Mouse (Mus musculus) neural tube, embryonic 11.5 days (tissue): ENCODE measurements at regions not wholly inside any gene's neighbourhood (a gene's known extent, or its start where the extent isn't known, plus 50 kb on each side); places are given as distances from the start of the nearest gene placed in this dataset.

Experiments used
- ATAC-seq: fragments of 200-750 bp; cut with Nextera tagmentation; 2 replicates; pipeline ENCODE4 v1.8.0; 2017; ENCODE audit warnings: moderate number of reproducible peaks, mild to moderate bottlenecking, moderate TSS enrichment, moderate library complexity; ENCODE audit not compliant: insufficient read depth, low FRiP score, low TSS enrichment
- DNase-seq: peaks from one replicate; pipeline ENCODE4 v3.0.0-alpha.2; 2015; ENCODE audit warnings: low spot score
- H3K27ac ChIP-seq: fragments of 300-500 bp; sonication (generic); 2 replicates; pipeline ENCODE4 v1.5.1; 2014; ENCODE audit warnings: low read depth, mild to moderate bottlenecking, low read length
- H3K27me3 ChIP-seq: fragments of 300-500 bp; sonication (generic); 2 replicates; pipeline ENCODE4 v1.6.1; 2014; ENCODE audit warnings: mild to moderate bottlenecking, low read length, mixed read lengths; ENCODE audit not compliant: control insufficient read depth, insufficient read depth
- H3K36me3 ChIP-seq: fragments of 300-500 bp; sonication (generic); 2 replicates; pipeline ENCODE4 v1.6.1; 2014; ENCODE audit warnings: mild to moderate bottlenecking, low read length, moderate library complexity, mixed read lengths; ENCODE audit not compliant: control insufficient read depth, insufficient read depth
- H3K4me1 ChIP-seq: fragments of 300-500 bp; sonication (generic); 2 replicates; pipeline ENCODE4 v1.6.1; 2014; ENCODE audit warnings: low read length, mixed read lengths; ENCODE audit not compliant: control insufficient read depth, insufficient read depth
- H3K4me2 ChIP-seq: fragments of 300-500 bp; sonication (generic); 2 replicates; pipeline ENCODE4 v1.6.1; 2014; ENCODE audit warnings: low read depth, mild to moderate bottlenecking, moderate library complexity
- H3K4me3 ChIP-seq: fragments of 300-500 bp; sonication (generic); 2 replicates; pipeline ENCODE4 v1.5.1; 2014; ENCODE audit warnings: low read depth, low read length
- H3K9ac ChIP-seq: fragments of 300-500 bp; sonication (generic); 2 replicates; pipeline ENCODE4 v1.6.1; 2014; ENCODE audit warnings: mild to moderate bottlenecking, low read length
- H3K9me3 ChIP-seq: fragments of 300-500 bp; sonication (generic); 2 replicates; pipeline ENCODE4 v1.6.1; 2016; ENCODE audit warnings: low read length; ENCODE audit not compliant: control insufficient read depth
- WGBS: fragments of 180-500 bp; shearing (Covaris S2); extraction: QIAGEN DNeasy Blood & Tissue Kit; methylation state at CpG from one replicate; pipeline ENCODE4 v1.1.7; 2014; 5-methylcytosine and 5-hydroxymethylcytosine counted together

- Histone ChIP-seq H3K4me2 (no peak overlapping the region), H3K27ac (no peak overlapping the region), H3K4me3 (no peak overlapping the region), H3K9me3 (no peaks in the 10 kb centered on the region), H3K9ac (no peak overlapping the region), H3K36me3 (no peaks in the 10 kb centered on the region), H3K4me1 (no peaks in the 10 kb centered on the region), H3K27me3 (no peaks in the 10 kb centered on the region)
- 93% methylated on average over 3 of the region's 3 CpGs for WGBS
- DNase-seq (no peak), ATAC-seq (no peak)
Observed at GRCm38 (mm10) chr12:12506671-12507070, 244.7 kb downstream of the Fam49a start.

- DNase-seq (no peak), ATAC-seq (no peak)
- Histone ChIP-seq H3K4me1 (no peaks in the 10 kb centered on the region), H3K4me3 (no peak overlapping the region), H3K36me3 (no peaks in the 10 kb centered on the region), H3K9ac (no peak overlapping the region), H3K4me2 (no peak overlapping the region), H3K27ac (no peak overlapping the region), H3K27me3 (no peaks in the 10 kb centered on the region), H3K9me3 (no peaks in the 10 kb centered on the region)
- 88% methylated on average over 4 of the region's 4 CpGs for WGBS
Observed at GRCm38 (mm10) chr12:12505590-12505989, 243.7 kb downstream of the Fam49a start.

DNA sequence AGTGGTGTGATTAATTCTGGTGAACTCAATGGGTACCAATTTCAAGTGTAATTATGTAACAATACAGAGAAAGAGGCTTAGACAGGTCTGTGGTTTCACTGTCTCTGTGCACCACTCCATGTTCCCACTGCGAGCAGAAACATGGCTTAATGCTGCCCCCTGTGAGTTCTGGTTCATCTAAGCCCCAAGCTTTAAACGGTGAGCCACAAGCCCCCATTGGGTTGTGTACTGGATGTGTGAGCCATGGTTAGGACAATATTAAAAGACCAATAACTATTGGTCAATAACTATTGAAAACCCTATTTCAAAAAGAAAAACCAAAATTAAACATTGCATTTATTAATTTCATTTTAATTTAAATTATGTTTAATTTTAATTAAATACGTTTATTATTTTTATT lies 238.0 kb downstream of the Fam49a start:
- H3K9ac ChIP-seq, result no peak overlapping the region
- 54% methylated on average over 3 of the region's 3 CpGs for WGBS
- H3K4me3 ChIP-seq, result no peak overlapping the region
- H3K27ac ChIP-seq, result no peak overlapping the region
- ATAC-seq, result no peak
- no peaks in the 10 kb centered on the region for H3K4me1 ChIP-seq
- no peaks in the 10 kb centered on the region for H3K9me3 ChIP-seq
- no peak for DNase-seq
- H3K36me3 ChIP-seq, result no peaks in the 10 kb centered on the region
- no peaks in the 10 kb centered on the region for H3K27me3 ChIP-seq
- no peak overlapping the region for H3K4me2 ChIP-seq

GRCm38 (mm10) chr12:12498621-12499020 lies 236.7 kb downstream of the Fam49a start:
- H3K27me3 ChIP-seq, result no peaks in the 10 kb centered on the region
- H3K9ac ChIP-seq, result no peak overlapping the region
- no peak overlapping the region for H3K4me3 ChIP-seq
- no peak overlapping the region for H3K4me2 ChIP-seq
- H3K36me3 ChIP-seq, result no peaks in the 10 kb centered on the region
- no peak overlapping the region for H3K27ac ChIP-seq
- ATAC-seq (no peak), DNase-seq (no peak)
- H3K4me1 ChIP-seq, result no peaks in the 10 kb centered on the region
- no peaks in the 10 kb centered on the region for H3K9me3 ChIP-seq

DNA sequence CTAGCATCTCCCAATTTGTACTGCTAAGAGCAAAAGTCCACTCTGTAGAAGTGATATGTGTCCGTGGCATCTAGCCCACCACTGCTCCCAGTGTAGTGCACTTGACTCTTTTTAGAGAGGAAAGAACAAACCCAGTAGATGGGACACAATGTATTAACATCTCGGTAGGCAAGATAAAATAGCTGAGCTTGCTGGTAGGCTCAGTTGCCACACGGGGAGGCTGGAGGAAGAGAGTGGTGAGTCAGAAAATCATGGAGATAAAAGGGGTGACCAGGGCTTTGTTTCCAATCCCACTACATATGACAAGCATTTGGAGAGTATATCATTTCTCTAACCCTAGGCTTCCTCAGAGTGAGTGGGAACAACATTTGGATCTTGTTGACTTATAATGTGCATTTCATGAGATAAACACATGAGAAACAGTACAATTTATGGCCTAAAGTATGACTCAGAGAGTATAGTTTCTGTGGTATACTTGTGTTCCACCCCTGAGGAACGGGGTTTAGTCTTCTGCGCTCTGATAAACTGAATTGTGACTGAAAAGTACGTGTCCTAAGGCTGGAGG lies 235.4 kb downstream of the Fam49a start:
- DNase-seq (no peak), ATAC-seq (no peak)
- WGBS, result 89% methylated on average over 6 of the region's 6 CpGs

DNA sequence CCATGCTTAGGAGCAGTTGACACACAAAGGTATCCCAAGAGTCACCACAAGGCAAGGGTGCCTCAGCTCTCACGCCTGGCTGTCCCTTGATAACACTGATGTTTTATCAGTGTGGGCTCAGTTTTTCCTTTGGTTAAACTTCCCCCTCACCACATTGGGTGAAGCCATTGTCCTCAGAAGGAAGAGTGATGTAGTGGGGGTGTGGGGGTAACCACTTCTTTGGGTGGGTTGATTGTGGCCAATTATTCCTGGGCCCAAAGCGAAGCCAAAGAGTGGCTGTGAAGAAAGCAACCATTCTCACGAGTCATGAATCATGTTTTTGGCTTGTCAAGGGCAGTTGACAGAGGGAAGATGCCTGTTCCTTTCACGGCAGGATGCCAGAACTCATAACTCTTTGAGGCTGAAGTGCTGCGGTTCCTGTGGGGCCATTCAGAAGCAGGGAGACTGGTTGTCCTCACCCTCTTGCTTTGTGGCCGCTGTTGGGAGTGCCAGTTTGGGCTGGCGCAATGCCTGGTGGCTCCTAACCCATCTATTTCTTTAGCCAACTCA lies 234.7 kb downstream of the Fam49a start:
- H3K4me3 ChIP-seq, result no peak overlapping the region
- no peak overlapping the region for H3K9ac ChIP-seq
- H3K36me3 ChIP-seq, result no peaks in the 10 kb centered on the region
- DNase-seq (no peak), ATAC-seq (no peak)
- H3K27ac ChIP-seq, result no peak overlapping the region
- H3K9me3 ChIP-seq, result no peaks in the 10 kb centered on the region
- H3K4me1 ChIP-seq, result no peaks in the 10 kb centered on the region
- no peak overlapping the region for H3K4me2 ChIP-seq
- 83% methylated on average over 7 of the region's 7 CpGs for WGBS
- H3K27me3 ChIP-seq, result no peaks in the 10 kb centered on the region

More for the DNA sequence above, 235.4 kb downstream of the Fam49a start:
- no peaks in the 10 kb centered on the region for H3K4me1 ChIP-seq
- H3K9me3 ChIP-seq, result no peaks in the 10 kb centered on the region
- no peak overlapping the region for H3K4me2 ChIP-seq
- no peak overlapping the region for H3K27ac ChIP-seq
- H3K27me3 ChIP-seq, result no peaks in the 10 kb centered on the region
- H3K9ac ChIP-seq, result no peak overlapping the region
- H3K36me3 ChIP-seq, result no peaks in the 10 kb centered on the region
- no peak overlapping the region for H3K4me3 ChIP-seq

GRCm38 (mm10) chr12:12490173-12490572 lies 228.2 kb downstream of the Fam49a start:
- Histone ChIP-seq H3K4me3 (no peak overlapping the region), H3K27ac (no peak overlapping the region), H3K4me2 (no peak overlapping the region), H3K36me3 (no peaks in the 10 kb centered on the region), H3K27me3 (no peaks in the 10 kb centered on the region), H3K9me3 (no peaks in the 10 kb centered on the region), H3K4me1 (no peaks in the 10 kb centered on the region), H3K9ac (no peak overlapping the region)
- WGBS, result 76% methylated on average over 1 of the region's 1 CpGs
- no peak for DNase-seq
- ATAC-seq, result no peak

- H3K27ac ChIP-seq, result no peak overlapping the region
- no peak overlapping the region for H3K4me3 ChIP-seq
- no peaks in the 10 kb centered on the region for H3K4me1 ChIP-seq
- no peaks in the 10 kb centered on the region for H3K9me3 ChIP-seq
- H3K36me3 ChIP-seq, result no peaks in the 10 kb centered on the region
- H3K4me2 ChIP-seq, result no peak overlapping the region
- 91% methylated on average over 1 of the region's 1 CpGs for WGBS
- ATAC-seq (no peak), DNase-seq (no peak)
- no peak overlapping the region for H3K9ac ChIP-seq
- no peaks in the 10 kb centered on the region for H3K27me3 ChIP-seq
Observed at GRCm38 (mm10) chr12:12488090-12488489, 226.2 kb downstream of the Fam49a start.

DNA sequence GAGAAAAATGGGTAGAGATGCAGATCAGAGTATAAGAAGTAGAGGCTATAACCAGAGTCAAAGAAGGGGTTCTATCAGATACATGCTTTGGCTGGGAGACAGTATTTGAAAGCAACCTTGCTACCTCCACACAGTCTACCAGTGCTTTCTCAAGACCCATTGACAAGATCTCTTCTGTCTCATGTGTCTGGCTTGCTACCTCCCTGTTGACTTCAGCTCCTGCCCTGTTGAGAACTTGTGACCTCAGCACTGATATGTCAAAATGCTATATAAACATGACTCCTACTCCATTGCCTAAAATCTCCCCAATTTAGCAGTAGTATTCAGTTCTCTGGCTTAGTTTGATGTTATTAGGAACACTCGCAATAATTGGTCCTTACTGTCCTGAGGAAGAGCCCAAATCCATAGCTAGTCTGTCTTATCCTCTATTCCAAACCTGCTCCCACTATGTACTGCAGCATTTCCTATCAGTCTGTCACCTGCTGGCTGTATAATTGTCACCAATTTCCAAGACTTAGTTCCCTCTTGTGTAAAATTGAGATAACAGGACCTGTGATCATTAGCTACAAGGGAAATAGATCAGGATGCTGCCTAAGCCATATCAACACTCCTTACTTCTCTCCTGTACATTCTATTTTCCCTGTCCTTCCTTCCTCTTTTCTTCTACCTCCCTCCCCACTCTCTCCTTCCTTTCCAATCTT lies 224.9 kb downstream of the Fam49a start:
- Histone ChIP-seq H3K4me2 (no peak overlapping the region), H3K27ac (no peak overlapping the region), H3K4me3 (no peak overlapping the region), H3K4me1 (no peaks in the 10 kb centered on the region), H3K9me3 (no peaks in the 10 kb centered on the region), H3K36me3 (no peaks in the 10 kb centered on the region), H3K9ac (no peak overlapping the region), H3K27me3 (no peaks in the 10 kb centered on the region)
- 82% methylated on average over 1 of the region's 1 CpGs for WGBS
- ATAC-seq (no peak), DNase-seq (no peak)
